Mouse (Mus musculus) brain, embryonic 18.5 days (tissue): ENCODE measurements around the gene Sec22c.

Experiments used
- DNase-seq: peaks from one replicate; pipeline ENCODE4 v3.0.0-alpha.2; 2012; ENCODE audit warnings: low read depth, low spot score

Gene Sec22c

GRCm38 (mm10) chr9:121694736-121695135, 10.6 kb downstream of the Sec22c start:
- DNase-seq: no peak

GRCm38 (mm10) chr9:121690734-121691133, 14.6 kb downstream of the Sec22c start:
- no peak for DNase-seq

- DNase-seq: peak; percentile 67
These were observed 15.1 kb downstream of the Sec22c start for GRCm38 (mm10) chr9:121690200-121690651.

- no peak for DNase-seq
These were observed 20.6 kb downstream of the Sec22c start for GRCm38 (mm10) chr9:121684702-121685101.

GRCm38 (mm10) chr9:121682037-121682680, 23.1 kb downstream of the Sec22c start:
- no peak for DNase-seq

- no peak for DNase-seq
These were observed 24.1 kb downstream of the Sec22c start for GRCm38 (mm10) chr9:121681191-121681590.

- DNase-seq: no peak
These were observed 25.7 kb downstream of the Sec22c start for GRCm38 (mm10) chr9:121679549-121679948.

- DNase-seq: no peak
These were observed 27.8 kb downstream of the Sec22c start for GRCm38 (mm10) chr9:121677476-121677875.

- DNase-seq: no peak
These were observed 28.2 kb downstream of the Sec22c start for GRCm38 (mm10) chr9:121677069-121677468.

- no peak for DNase-seq
These were observed 29.7 kb downstream of the Sec22c start for GRCm38 (mm10) chr9:121675556-121675955.

GRCm38 (mm10) chr9:121675011-121675410, 30.3 kb downstream of the Sec22c start:
- no peak for DNase-seq

GRCm38 (mm10) chr9:121673716-121674115, 31.6 kb downstream of the Sec22c start:
- no peak for DNase-seq

GRCm38 (mm10) chr9:121672311-121672710, 33.0 kb downstream of the Sec22c start:
- no peak for DNase-seq

- DNase-seq: no peak
These were observed 34.0 kb downstream of the Sec22c start for GRCm38 (mm10) chr9:121671300-121671699.

- DNase-seq: no peak
These were observed 35.9 kb downstream of the Sec22c start for GRCm38 (mm10) chr9:121669348-121669791.

GRCm38 (mm10) chr9:121667822-121668221, 37.5 kb downstream of the Sec22c start:
- DNase-seq: no peak

- DNase-seq: no peak
These were observed 38.2 kb downstream of the Sec22c start for GRCm38 (mm10) chr9:121666957-121667630.

- DNase-seq: no peak
These were observed 41.2 kb downstream of the Sec22c start for GRCm38 (mm10) chr9:121664104-121664503.

GRCm38 (mm10) chr9:121663467-121663866, 41.8 kb downstream of the Sec22c start:
- no peak for DNase-seq

- no peak for DNase-seq
These were observed 45.5 kb downstream of the Sec22c start for GRCm38 (mm10) chr9:121659791-121660190.

GRCm38 (mm10) chr9:121658248-121658647, 47.0 kb downstream of the Sec22c start:
- no peak for DNase-seq

- no peak for DNase-seq
These were observed 48.1 kb downstream of the Sec22c start for GRCm38 (mm10) chr9:121657143-121657542.

- no peak for DNase-seq
These were observed 49.0 kb downstream of the Sec22c start for GRCm38 (mm10) chr9:121656322-121656721.
